Mouse (Mus musculus): Measurements from ENCODE around the gene Pld1. TPM values are rescaled to one million over a fixed set of nuclear protein-coding genes. Genes with fewer than 3 reads are reported as not detected.
A peak's percentile ranks its signal among the peaks of the same experiment; 100 is the strongest.

Gene Pld1
- polyA plus RNA-seq, 1 experiment = 0.95 TPM

DNA sequence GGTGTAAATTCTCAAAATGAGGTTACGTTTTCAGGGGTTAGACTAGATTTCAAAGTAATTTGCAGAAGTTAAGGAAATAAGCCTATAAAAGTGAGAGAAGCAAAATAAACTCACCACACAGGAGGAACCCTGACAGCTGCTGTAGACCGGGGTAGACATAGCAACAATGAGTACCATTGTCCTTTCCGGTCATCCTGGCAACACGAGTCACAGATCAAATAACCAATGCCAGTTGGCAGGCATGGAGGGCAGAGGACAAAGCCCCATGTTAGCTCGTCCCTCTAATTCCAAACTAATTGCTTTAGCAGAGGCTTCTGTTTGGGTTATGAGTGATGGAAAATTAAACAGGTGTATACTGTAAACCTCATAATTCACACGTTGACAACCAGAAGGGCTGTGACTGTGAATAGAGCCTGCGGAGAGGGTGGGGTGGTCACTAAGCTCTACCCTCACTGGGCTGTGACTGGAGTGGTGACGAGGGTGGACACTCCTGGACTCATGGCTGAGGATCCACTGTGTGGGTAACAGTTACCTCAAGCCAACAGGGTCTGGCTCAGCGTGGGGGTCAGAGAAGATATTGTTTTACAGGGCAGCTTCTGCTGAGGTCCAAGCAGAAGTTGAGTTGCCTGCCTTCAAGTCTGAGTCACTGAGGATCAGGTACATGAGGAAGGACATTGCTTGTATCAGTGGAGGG is 39.7 kb downstream of the Pld1 start:
- Histone ChIP-seq H3K4me1 (ENCODE audit: control insufficient read depth, insufficient read depth, insufficient read length) (no peaks in the 10 kb centered on the region), H3K27ac (ENCODE audit: insufficient read depth, low read length) (no peak overlapping the region), H3K27me3 (ENCODE audit: control insufficient read depth, insufficient read depth, low read length) (no peaks in the 10 kb centered on the region), H3K4me3 (ENCODE audit: extremely low read depth, insufficient read depth, insufficient read length) (no peak overlapping the region), H3K36me3 (ENCODE audit: control insufficient read depth, insufficient read depth, low read length) (no peaks in the 10 kb centered on the region)
- WGBS = 84% methylated on average over 9 of the region's 9 CpGs
- DNase-seq (ENCODE audit: low read depth in 1 of 2, low spot score in 2 of 2) = no peak
- no peak for TF ChIP-seq POLR2A (IDR thresholded peaks at IDR 0.05; ENCODE audit: low read depth, low read length)
- TF ChIP-seq CTCF (IDR thresholded peaks at IDR 0.05; ENCODE audit: extremely low read depth, insufficient read depth, insufficient read length, insufficient replicate concordance) = no peak

GRCm38 (mm10) chr3:27981591-27981990 is 43.1 kb downstream of the Pld1 start:
- Histone ChIP-seq H3K4me3 (ENCODE audit: extremely low read depth, insufficient read depth, insufficient read length) (no peak overlapping the region), H3K27ac (ENCODE audit: insufficient read depth, low read length) (no peak overlapping the region), H3K4me1 (ENCODE audit: control insufficient read depth, insufficient read depth, insufficient read length) (peaks cover 3% of the 10 kb centered on the region; the same call in 1 of the 2 replicates), H3K27me3 (ENCODE audit: control insufficient read depth, insufficient read depth, low read length) (no peaks in the 10 kb centered on the region), H3K36me3 (ENCODE audit: control insufficient read depth, insufficient read depth, low read length) (no peaks in the 10 kb centered on the region)
- TF ChIP-seq CTCF (IDR thresholded peaks at IDR 0.05; ENCODE audit: extremely low read depth, insufficient read depth, insufficient read length, insufficient replicate concordance) (no peak), POLR2A (IDR thresholded peaks at IDR 0.05; ENCODE audit: low read depth, low read length) (no peak)
- no peak for DNase-seq (ENCODE audit: low read depth in 1 of 2, low spot score in 2 of 2)
- WGBS = 77% methylated on average over 4 of the region's 4 CpGs

- WGBS = 66% methylated on average over 7 of the region's 7 CpGs
- no peak for DNase-seq (ENCODE audit: low read depth in 1 of 2, low spot score in 2 of 2)
- no peaks in the 10 kb centered on the region for H3K27me3 ChIP-seq (ENCODE audit: control insufficient read depth, insufficient read depth, low read length)
Measured at GRCm38 (mm10) chr3:27982436-27983017, 44.0 kb downstream of the Pld1 start.

GRCm38 (mm10) chr3:27983274-27983673 is 44.8 kb downstream of the Pld1 start:
- no peak for DNase-seq (ENCODE audit: low read depth in 1 of 2, low spot score in 2 of 2)
- Histone ChIP-seq H3K27me3 (ENCODE audit: control insufficient read depth, insufficient read depth, low read length) (no peaks in the 10 kb centered on the region), H3K27ac (ENCODE audit: insufficient read depth, low read length) (no peak overlapping the region), H3K4me1 (ENCODE audit: control insufficient read depth, insufficient read depth, insufficient read length) (peaks cover 3% of the 10 kb centered on the region; the same call in 1 of the 2 replicates), H3K36me3 (ENCODE audit: control insufficient read depth, insufficient read depth, low read length) (no peaks in the 10 kb centered on the region), H3K4me3 (ENCODE audit: extremely low read depth, insufficient read depth, insufficient read length) (no peak overlapping the region)
- TF ChIP-seq CTCF (IDR thresholded peaks at IDR 0.05; ENCODE audit: extremely low read depth, insufficient read depth, insufficient read length, insufficient replicate concordance) (no peak), POLR2A (IDR thresholded peaks at IDR 0.05; ENCODE audit: low read depth, low read length) (no peak)
- 92% methylated on average over 2 of the region's 2 CpGs for WGBS

More at GRCm38 (mm10) chr3:27982436-27983017, 44.0 kb downstream of the Pld1 start:
- peaks cover 3% of the 10 kb centered on the region; the same call in 1 of the 2 replicates for H3K4me1 ChIP-seq (ENCODE audit: control insufficient read depth, insufficient read depth, insufficient read length)
- no peak overlapping the region for H3K4me3 ChIP-seq (ENCODE audit: extremely low read depth, insufficient read depth, insufficient read length)
- H3K27ac ChIP-seq (ENCODE audit: insufficient read depth, low read length) = no peak overlapping the region
- no peaks in the 10 kb centered on the region for H3K36me3 ChIP-seq (ENCODE audit: control insufficient read depth, insufficient read depth, low read length)
- TF ChIP-seq POLR2A (IDR thresholded peaks at IDR 0.05; ENCODE audit: low read depth, low read length) = no peak
- TF ChIP-seq CTCF (IDR thresholded peaks at IDR 0.05; ENCODE audit: extremely low read depth, insufficient read depth, insufficient read length, insufficient replicate concordance) = peak; percentile 9; the same call in 1 of the 2 replicates

- Histone ChIP-seq H3K27me3 (ENCODE audit: control insufficient read depth, insufficient read depth, low read length) (no peaks in the 10 kb centered on the region), H3K4me3 (ENCODE audit: extremely low read depth, insufficient read depth, insufficient read length) (peak overlapping the region; percentile 55), H3K36me3 (ENCODE audit: control insufficient read depth, insufficient read depth, low read length) (no peaks in the 10 kb centered on the region), H3K27ac (ENCODE audit: insufficient read depth, low read length) (no peak overlapping the region), H3K4me1 (ENCODE audit: control insufficient read depth, insufficient read depth, insufficient read length) (peaks cover 3% of the 10 kb centered on the region; the same call in 1 of the 2 replicates)
- peak in 1 of 2 experiments; percentile 8 for DNase-seq (ENCODE audit: low read depth in 1 of 2, low spot score in 2 of 2)
- TF ChIP-seq CTCF (IDR thresholded peaks at IDR 0.05; ENCODE audit: extremely low read depth, insufficient read depth, insufficient read length, insufficient replicate concordance) = no peak
- no peak for TF ChIP-seq POLR2A (IDR thresholded peaks at IDR 0.05; ENCODE audit: low read depth, low read length)
- WGBS = 3% methylated on average over 14 of the region's 14 CpGs
Measured at GRCm38 (mm10) chr3:27983935-27984577, 45.6 kb downstream of the Pld1 start.

DNA sequence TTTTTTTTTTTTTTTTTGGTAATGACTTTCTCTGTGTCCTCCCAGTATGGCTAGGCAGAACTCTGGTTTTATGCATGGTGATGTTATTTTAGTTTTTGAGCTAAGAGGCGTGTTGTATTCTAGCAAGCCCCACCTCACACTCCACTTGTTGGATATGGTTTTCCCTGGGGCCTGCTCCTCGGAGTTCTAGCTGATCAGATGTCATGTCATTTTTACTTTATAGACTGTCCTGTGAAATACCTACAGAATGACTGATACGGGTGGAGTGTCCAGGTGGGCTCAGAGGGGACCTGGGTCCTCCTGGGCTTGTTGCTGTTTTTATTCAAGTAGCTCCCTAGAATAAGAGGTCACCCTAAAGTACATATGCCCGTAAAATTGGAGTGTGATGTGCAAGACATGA is 46.1 kb downstream of the Pld1 start:
- TF ChIP-seq CTCF (IDR thresholded peaks at IDR 0.05; ENCODE audit: extremely low read depth, insufficient read depth, insufficient read length, insufficient replicate concordance) = no peak
- TF ChIP-seq POLR2A (IDR thresholded peaks at IDR 0.05; ENCODE audit: low read depth, low read length) = no peak
- WGBS = 72% methylated on average over 4 of the region's 4 CpGs

More for the DNA sequence above, 46.1 kb downstream of the Pld1 start:
- Histone ChIP-seq H3K27me3 (ENCODE audit: control insufficient read depth, insufficient read depth, low read length) (no peaks in the 10 kb centered on the region), H3K36me3 (ENCODE audit: control insufficient read depth, insufficient read depth, low read length) (no peaks in the 10 kb centered on the region), H3K27ac (ENCODE audit: insufficient read depth, low read length) (no peak overlapping the region), H3K4me3 (ENCODE audit: extremely low read depth, insufficient read depth, insufficient read length) (no peak overlapping the region), H3K4me1 (ENCODE audit: control insufficient read depth, insufficient read depth, insufficient read length) (peaks cover 3% of the 10 kb centered on the region; the same call in 1 of the 2 replicates)
- DNase-seq (ENCODE audit: low read depth in 1 of 2, low spot score in 2 of 2) = no peak
